Mouse (Mus musculus) hindbrain, postnatal 0 days (tissue): ENCODE results near the gene Notch3. TPM values are rescaled to one million over a fixed set of nuclear protein-coding genes. Genes with fewer than 3 reads are reported as not detected.

ENCODE experiments used
- ATAC-seq: fragments of 200-750 bp; cut with Nextera tagmentation; 2 replicates; pipeline ENCODE4 v1.8.0; 2017; ENCODE audit warnings: mild to moderate bottlenecking, moderate TSS enrichment, moderate library complexity
- DNase-seq: peaks from one replicate; pipeline ENCODE4 v3.0.0-alpha.2; 2015; ENCODE audit warnings: low spot score
- H3K27ac ChIP-seq: fragments of 300-500 bp; sonication (generic); 2 replicates; pipeline ENCODE4 v1.5.1; 2014; ENCODE audit warnings: mild to moderate bottlenecking
- H3K27me3 ChIP-seq: fragments of 300-500 bp; sonication (generic); 2 replicates; pipeline ENCODE4 v1.6.1; 2014; ENCODE audit warnings: low read length, mixed read lengths; ENCODE audit not compliant: insufficient read depth
- H3K36me3 ChIP-seq: fragments of 300-500 bp; sonication (generic); 2 replicates; pipeline ENCODE4 v1.6.1; 2014; ENCODE audit warnings: low read length, mixed read lengths; ENCODE audit not compliant: insufficient read depth
- H3K4me1 ChIP-seq: fragments of 300-500 bp; sonication (generic); 2 replicates; pipeline ENCODE4 v1.6.1; 2014; ENCODE audit warnings: antibody characterized with exemption, low read length, mixed read lengths; ENCODE audit not compliant: insufficient read depth
- H3K4me2 ChIP-seq: fragments of 300-500 bp; sonication (generic); 2 replicates; pipeline ENCODE4 v1.6.1; 2014; ENCODE audit warnings: low read depth, mild to moderate bottlenecking, low read length, moderate library complexity, mixed read lengths
- H3K4me3 ChIP-seq: fragments of 300-500 bp; sonication (generic); 2 replicates; pipeline ENCODE4 v1.5.1; 2014; ENCODE audit warnings: low read length
- H3K9ac ChIP-seq: fragments of 300-500 bp; sonication (generic); replicated peaks from 2 replicates; pipeline ENCODE4 v1.6.1; 2014; ENCODE audit warnings: mild to moderate bottlenecking, low read length, moderate library complexity, mixed read lengths
- H3K9me3 ChIP-seq: fragments of 300-500 bp; sonication (generic); 2 replicates; pipeline ENCODE4 v1.6.1; 2016; ENCODE audit warnings: low read length, mixed read lengths
- CTCF ChIP-seq: IDR thresholded peaks from 2 replicates; pipeline ENCODE4 v1.5.1; 2016; ENCODE audit warnings: antibody characterized with exemption, control low read depth, low read depth
- whole genome bisulfite sequencing: fragments of 180-500 bp; shearing (Covaris S2); extraction: QIAGEN DNeasy Blood & Tissue Kit; methylation state at CpG from one replicate; pipeline ENCODE4 v1.1.7; 2014; 5-methylcytosine and 5-hydroxymethylcytosine counted together
- polyA plus RNA-seq: library from polyadenylated mRNA; unstranded; fragments of >200 nt; fragmentation: Nextera tagmentation; extraction: Ambion mirVana; gene quantifications from 2 replicates; pipeline ENCODE4 v1.2.1, GENCODE M21; 2015
- total RNA-seq: library from RNA; depleted of rRNA; stranded (reverse); fragments of >200 nt; gene quantifications from 2 replicates; pipeline ENCODE4 v1.2.3, GENCODE M21; 2014; rRNA removed

Notch3 gene
- total and polyA plus RNA-seq, 2 experiments from 2014 or later = 6.5 to 56.3 TPM

- H3K4me1 ChIP-seq = no peaks in the 10 kb centered on the region
- no peaks in the 10 kb centered on the region for H3K27me3 ChIP-seq
- TF ChIP-seq CTCF = no peak
- H3K27ac ChIP-seq = no peak overlapping the region
- no peak overlapping the region for H3K4me3 ChIP-seq
- no peaks in the 10 kb centered on the region for H3K36me3 ChIP-seq
- no peak for ATAC-seq
- H3K4me2 ChIP-seq = no peak overlapping the region
- no peak for DNase-seq
- H3K9me3 ChIP-seq = no peaks in the 10 kb centered on the region
- no peak overlapping the region for H3K9ac ChIP-seq
- 60% methylated on average over 4 of the region's 4 CpGs for WGBS
Observed at GRCm38 (mm10) chr17:32074658-32075057, 92.0 kb downstream of the Notch3 start.

GRCm38 (mm10) chr17:32073359-32073758 is 93.3 kb downstream of the Notch3 start:
- Histone ChIP-seq H3K9ac (no peak overlapping the region), H3K27ac (no peak overlapping the region), H3K4me2 (no peak overlapping the region), H3K9me3 (no peaks in the 10 kb centered on the region), H3K4me3 (no peak overlapping the region), H3K27me3 (no peaks in the 10 kb centered on the region), H3K4me1 (no peaks in the 10 kb centered on the region), H3K36me3 (no peaks in the 10 kb centered on the region)
- WGBS = 0% methylated on average over 2 of the region's 2 CpGs
- DNase-seq (peak; percentile 72), ATAC-seq (peak; percentile 51; the same call in 1 of the 2 replicates)
- TF ChIP-seq CTCF = peak; percentile 97

Other genes with a start within 250 kb of the Notch3 start
- gene Rrp1b, start 130.8 kb downstream of the Notch3 start, total RNA-seq = 18.6 and 30.0 TPM in 2 replicates
- gene Rrp1b, start 130.8 kb downstream of the Notch3 start, polyA plus RNA-seq = 32.5 and 38.9 TPM in 2 replicates
- 0.84 TPM in 1 of 2 replicates, not detected in the other for gene Hsf2bp, start 130.5 kb downstream of the Notch3 start, total RNA-seq
- gene Hsf2bp, start 130.5 kb downstream of the Notch3 start, polyA plus RNA-seq = 0.55 and 0.58 TPM in 2 replicates
- 0.31 and 0.61 TPM in 2 replicates for gene Ephx3, start 22.7 kb upstream of the Notch3 start, total RNA-seq
- gene Ephx3, start 22.7 kb upstream of the Notch3 start, polyA plus RNA-seq = 0.48 TPM in 2 replicates
- 34.3 and 46.5 TPM in 2 replicates for gene Brd4, start 117.9 kb upstream of the Notch3 start, total RNA-seq
- 60.8 and 73.8 TPM in 2 replicates for gene Brd4, start 117.9 kb upstream of the Notch3 start, polyA plus RNA-seq
- 94.4 and 108 TPM in 2 replicates for gene Akap8, start 154.4 kb upstream of the Notch3 start, total RNA-seq
- gene Akap8, start 154.4 kb upstream of the Notch3 start, polyA plus RNA-seq = 66.4 and 75.2 TPM in 2 replicates
- 73.6 and 76.3 TPM in 2 replicates for gene Akap8l, start 183.8 kb upstream of the Notch3 start, total RNA-seq
- gene Akap8l, start 183.8 kb upstream of the Notch3 start, polyA plus RNA-seq = 95.7 and 103 TPM in 2 replicates
- gene Wiz, start 222.6 kb upstream of the Notch3 start, total RNA-seq = 50.4 and 56.8 TPM in 2 replicates
- 24.2 and 28.4 TPM in 2 replicates for gene Wiz, start 222.6 kb upstream of the Notch3 start, polyA plus RNA-seq
- 1.2 and 2.8 TPM in 2 replicates for gene Rasal3, start 236.7 kb upstream of the Notch3 start, total RNA-seq
- 0.61 and 1.2 TPM in 2 replicates for gene Rasal3, start 236.7 kb upstream of the Notch3 start, polyA plus RNA-seq